Mouse (Mus musculus): ENCODE measurements around the gene Alg3. TPM values are rescaled to one million over a fixed set of nuclear protein-coding genes. Genes with fewer than 3 reads are reported as not detected.
A peak's percentile ranks its signal among the peaks of the same experiment; 100 is the strongest.

Alg3 gene
- polyA plus RNA-seq, 1 experiment from 2014 or later = 54.5 TPM

GRCm38 (mm10) chr16:20637410-20637809, 25.9 kb upstream of the Alg3 start:
- DNase-seq (ENCODE audit: low spot score) = no peak
- no peaks in the 10 kb centered on the region; the same call in 1 of the 2 replicates for H3K4me1 ChIP-seq (replicated peaks; ENCODE audit: control insufficient read depth, insufficient read depth, low read length)
- no peak overlapping the region for H3K4me3 ChIP-seq (ENCODE audit: low read depth, low read length)
- H3K4me2 ChIP-seq (replicated peaks; ENCODE audit: low read depth, low read length) = no peak overlapping the region
- no peaks in the 10 kb centered on the region for H3K9me3 ChIP-seq (ENCODE audit: control insufficient read depth, low read length)
- no peaks in the 10 kb centered on the region for H3K27me3 ChIP-seq (ENCODE audit: control insufficient read depth, insufficient read depth, low read length)
- H3K27ac ChIP-seq (ENCODE audit: low read depth, low read length) = no peak overlapping the region
- H3K9ac ChIP-seq (ENCODE audit: low read depth, low read length) = no peak overlapping the region
- WGBS = 85% methylated on average over 8 of the region's 8 CpGs
- no peak for ATAC-seq (ENCODE audit: low FRiP score)
- H3K36me3 ChIP-seq (ENCODE audit: control insufficient read depth, insufficient read depth, low read length) = no peaks in the 10 kb centered on the region

- WGBS = 8% methylated on average over 54 of the region's 54 CpGs
- Histone ChIP-seq H3K4me1 (replicated peaks; ENCODE audit: control insufficient read depth, insufficient read depth, low read length) (0 out of 2 replicates have a peak, but pooled peaks cover 2% of the 10 kb centered on the region), H3K4me2 (replicated peaks; ENCODE audit: low read depth, low read length) (peak within 1 kb of the TSS; percentile 96), H3K27me3 (ENCODE audit: control insufficient read depth, insufficient read depth, low read length) (no peaks in the 10 kb centered on the region), H3K4me3 (ENCODE audit: low read depth, low read length) (peak within 1 kb of the TSS; percentile 52), H3K27ac (ENCODE audit: low read depth, low read length) (no peak within 1 kb of the TSS), H3K36me3 (ENCODE audit: control insufficient read depth, insufficient read depth, low read length) (no peaks in the 10 kb centered on the region), H3K9me3 (ENCODE audit: control insufficient read depth, low read length) (no peaks in the 10 kb centered on the region), H3K9ac (ENCODE audit: low read depth, low read length) (peak within 1 kb of the TSS; percentile 77)
- DNase-seq (ENCODE audit: low spot score) (peak; percentile 59), ATAC-seq (ENCODE audit: low FRiP score) (peak; percentile 71)
Observed at GRCm38 (mm10) chr16:20629731-20630634, 18.4 kb upstream of the Alg3 start, which contains the start of gene Ece2. Ece2 (plus strand) TSS chr16:20629828.

- Histone ChIP-seq H3K4me3 (ENCODE audit: low read depth, low read length) (no peak overlapping the region), H3K36me3 (ENCODE audit: control insufficient read depth, insufficient read depth, low read length) (no peaks in the 10 kb centered on the region), H3K4me1 (replicated peaks; ENCODE audit: control insufficient read depth, insufficient read depth, low read length) (0 out of 2 replicates have a peak, but pooled peaks cover 2% of the 10 kb centered on the region), H3K4me2 (replicated peaks; ENCODE audit: low read depth, low read length) (peak overlapping the region; percentile 96; the same call in 1 of the 2 replicates), H3K9ac (ENCODE audit: low read depth, low read length) (no peak overlapping the region), H3K9me3 (ENCODE audit: control insufficient read depth, low read length) (no peaks in the 10 kb centered on the region), H3K27me3 (ENCODE audit: control insufficient read depth, insufficient read depth, low read length) (no peaks in the 10 kb centered on the region), H3K27ac (ENCODE audit: low read depth, low read length) (no peak overlapping the region)
- ATAC-seq (ENCODE audit: low FRiP score) = no peak
- peak; percentile 3 for DNase-seq (ENCODE audit: low spot score)
- 60% methylated on average over 11 of the region's 11 CpGs for WGBS
Observed at GRCm38 (mm10) chr16:20628871-20629391, 17.4 kb upstream of the Alg3 start.

- H3K27me3 ChIP-seq (ENCODE audit: control insufficient read depth, insufficient read depth, low read length) = no peaks in the 10 kb centered on the region; the same call in 1 of the 2 replicates
- 74% methylated on average over 2 of the region's 2 CpGs for WGBS
- no peaks in the 10 kb centered on the region for H3K9me3 ChIP-seq (ENCODE audit: control insufficient read depth, low read length)
- ATAC-seq (ENCODE audit: low FRiP score) (no peak), DNase-seq (ENCODE audit: low spot score) (no peak)
- peaks cover 9% of the 10 kb centered on the region; the same call in 1 of the 2 replicates for H3K4me1 ChIP-seq (replicated peaks; ENCODE audit: control insufficient read depth, insufficient read depth, low read length)
- no peak overlapping the region for H3K27ac ChIP-seq (ENCODE audit: low read depth, low read length)
- no peak overlapping the region for H3K9ac ChIP-seq (ENCODE audit: low read depth, low read length)
- no peak overlapping the region for H3K4me2 ChIP-seq (replicated peaks; ENCODE audit: low read depth, low read length)
- H3K36me3 ChIP-seq (ENCODE audit: control insufficient read depth, insufficient read depth, low read length) = no peaks in the 10 kb centered on the region
- no peak overlapping the region for H3K4me3 ChIP-seq (ENCODE audit: low read depth, low read length)
Observed at GRCm38 (mm10) chr16:20623211-20623610, 11.7 kb upstream of the Alg3 start.

- Histone ChIP-seq H3K27ac (ENCODE audit: low read depth, low read length) (peak overlapping the region; percentile 91), H3K4me1 (replicated peaks; ENCODE audit: control insufficient read depth, insufficient read depth, low read length) (peaks cover 9% of the 10 kb centered on the region; the same call in 1 of the 2 replicates), H3K9me3 (ENCODE audit: control insufficient read depth, low read length) (no peaks in the 10 kb centered on the region), H3K36me3 (ENCODE audit: control insufficient read depth, insufficient read depth, low read length) (no peaks in the 10 kb centered on the region), H3K27me3 (ENCODE audit: control insufficient read depth, insufficient read depth, low read length) (no peaks in the 10 kb centered on the region; the same call in 1 of the 2 replicates), H3K9ac (ENCODE audit: low read depth, low read length) (peak overlapping the region; percentile 86), H3K4me2 (replicated peaks; ENCODE audit: low read depth, low read length) (peak overlapping the region; percentile 98), H3K4me3 (ENCODE audit: low read depth, low read length) (peak overlapping the region; percentile 74)
- WGBS = under 1% methylated on average over 34 of the region's 37 CpGs
- ATAC-seq (ENCODE audit: low FRiP score) = peak; percentile 60
- peak; percentile 74 for DNase-seq (ENCODE audit: low spot score)
Observed at GRCm38 (mm10) chr16:20621991-20622685, 10.6 kb upstream of the Alg3 start.

- WGBS = under 1% methylated on average over 60 of the region's 92 CpGs
- H3K9me3 ChIP-seq (ENCODE audit: control insufficient read depth, low read length) = no peaks in the 10 kb centered on the region
- no peaks in the 10 kb centered on the region; the same call in 1 of the 2 replicates for H3K27me3 ChIP-seq (ENCODE audit: control insufficient read depth, insufficient read depth, low read length)
- peaks cover 9% of the 10 kb centered on the region; the same call in 1 of the 2 replicates for H3K4me1 ChIP-seq (replicated peaks; ENCODE audit: control insufficient read depth, insufficient read depth, low read length)
- H3K9ac ChIP-seq (ENCODE audit: low read depth, low read length) = peak within 1 kb of the TSS; percentile 86
- H3K36me3 ChIP-seq (ENCODE audit: control insufficient read depth, insufficient read depth, low read length) = no peaks in the 10 kb centered on the region
- H3K4me2 ChIP-seq (replicated peaks; ENCODE audit: low read depth, low read length) = peak within 1 kb of the TSS; percentile 98
- DNase-seq (ENCODE audit: low spot score) (peak; percentile 73), ATAC-seq (ENCODE audit: low FRiP score) (peak; percentile 65)
- peak within 1 kb of the TSS; percentile 91 for H3K27ac ChIP-seq (ENCODE audit: low read depth, low read length)
- peak within 1 kb of the TSS; percentile 74 for H3K4me3 ChIP-seq (ENCODE audit: low read depth, low read length)
Observed at GRCm38 (mm10) chr16:20621191-20621990, 9.9 kb upstream of the Alg3 start, which contains the start of gene Camk2n2. Camk2n2 (minus strand) TSS chr16:20621287.

- H3K9ac ChIP-seq (ENCODE audit: low read depth, low read length) = peak overlapping the region; percentile 86
- peaks cover 9% of the 10 kb centered on the region; the same call in 1 of the 2 replicates for H3K4me1 ChIP-seq (replicated peaks; ENCODE audit: control insufficient read depth, insufficient read depth, low read length)
- H3K9me3 ChIP-seq (ENCODE audit: control insufficient read depth, low read length) = no peaks in the 10 kb centered on the region
- ATAC-seq (ENCODE audit: low FRiP score) (peak; percentile 52), DNase-seq (ENCODE audit: low spot score) (peak; percentile 72)
- H3K4me2 ChIP-seq (replicated peaks; ENCODE audit: low read depth, low read length) = peak overlapping the region; percentile 98
- WGBS = 0% methylated on average over 28 of the region's 32 CpGs
- no peaks in the 10 kb centered on the region; the same call in 1 of the 2 replicates for H3K27me3 ChIP-seq (ENCODE audit: control insufficient read depth, insufficient read depth, low read length)
- H3K4me3 ChIP-seq (ENCODE audit: low read depth, low read length) = peak overlapping the region; percentile 74
- H3K36me3 ChIP-seq (ENCODE audit: control insufficient read depth, insufficient read depth, low read length) = no peaks in the 10 kb centered on the region
- H3K27ac ChIP-seq (ENCODE audit: low read depth, low read length) = peak overlapping the region; percentile 91
Observed at GRCm38 (mm10) chr16:20620751-20621190, 9.2 kb upstream of the Alg3 start.

All from hindbrain, embryonic 11.5 days (tissue).